Mouse (Mus musculus): ENCODE data around the gene Zscan21. TPM values are rescaled to one million over a fixed set of nuclear protein-coding genes. Genes with fewer than 3 reads are reported as not detected.
A peak's percentile ranks its signal among the peaks of the same experiment; 100 is the strongest.
"Not testable (repeated sequence)": the region's sequence is repeated elsewhere in the genome, so short reads cannot be mapped to it uniquely, and the experiment has no call there.

Zscan21 gene
- polyA plus RNA-seq, 1 experiment from 2014 or later = 102 TPM

DNA sequence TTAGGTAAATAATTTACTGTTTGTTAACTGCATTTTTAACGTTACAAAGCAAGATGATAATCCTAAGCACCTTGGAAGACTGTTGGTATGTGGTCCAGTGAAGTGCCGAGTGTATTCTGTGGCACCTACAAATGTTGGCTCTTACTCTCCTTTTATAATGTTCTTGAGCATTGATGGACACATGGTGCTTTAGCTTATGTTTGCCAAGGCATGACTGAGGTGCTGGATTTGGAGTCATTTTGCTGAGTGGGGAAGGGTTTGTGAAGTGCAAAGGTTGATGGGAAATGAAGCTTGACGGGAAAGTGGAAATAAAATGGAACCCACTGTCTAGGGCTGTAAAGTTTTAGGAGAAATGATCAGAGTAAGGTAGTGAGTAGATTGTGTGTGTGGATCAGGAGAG lies 28.3 kb upstream of the Zscan21 start:
- Histone ChIP-seq H3K9me3 (no peaks in the 10 kb centered on the region), H3K36me3 (peaks cover 20% of the 10 kb centered on the region), H3K4me2 (no peak overlapping the region), H3K4me3 (no peak overlapping the region), H3K27ac (no peak overlapping the region), H3K27me3 (no peaks in the 10 kb centered on the region), H3K4me1 (replicated peaks) (peaks cover 36% of the 10 kb centered on the region), H3K9ac (0 out of 2 replicates have a peak overlapping the region, but pooled peaks have one; percentile 3)
- WGBS = 92% methylated on average over 3 of the region's 3 CpGs
- no peak for ATAC-seq (ENCODE audit: low FRiP score)

- Histone ChIP-seq H3K4me3 (no peak overlapping the region), H3K27ac (no peak overlapping the region), H3K36me3 (peaks cover 28% of the 10 kb centered on the region), H3K4me2 (no peak overlapping the region), H3K27me3 (no peaks in the 10 kb centered on the region), H3K9me3 (no peaks in the 10 kb centered on the region), H3K4me1 (replicated peaks) (peaks cover 36% of the 10 kb centered on the region), H3K9ac (0 out of 2 replicates have a peak overlapping the region, but pooled peaks have one; percentile 3)
- WGBS = 78% methylated on average over 6 of the region's 6 CpGs
- no peak for ATAC-seq (ENCODE audit: low FRiP score)
These were observed 27.6 kb upstream of the Zscan21 start for GRCm38 (mm10) chr5:138089108-138089551.

DNA sequence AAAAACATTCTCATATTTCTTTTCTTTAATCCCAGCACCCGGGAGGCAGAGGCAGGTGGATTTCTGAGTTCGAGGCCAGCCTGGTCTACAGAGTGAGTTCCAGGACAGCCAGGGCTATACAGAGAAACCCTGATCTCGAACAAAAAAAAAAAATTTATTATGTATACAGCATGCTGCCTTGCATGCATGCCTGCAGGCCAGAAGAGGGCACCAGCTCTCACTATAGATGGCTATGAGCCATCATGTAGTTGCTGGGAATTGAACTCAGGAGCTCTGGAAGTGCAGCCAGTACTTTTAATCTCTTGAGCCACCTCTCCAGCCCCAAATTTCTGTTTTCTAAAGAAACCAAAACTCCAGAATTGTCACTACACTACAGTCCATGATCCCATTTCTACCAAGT lies 26.4 kb upstream of the Zscan21 start:
- H3K4me1 ChIP-seq (replicated peaks) = peaks cover 36% of the 10 kb centered on the region
- ATAC-seq (ENCODE audit: low FRiP score) = no peak
- 78% methylated on average over 3 of the region's 3 CpGs for WGBS

DNA sequence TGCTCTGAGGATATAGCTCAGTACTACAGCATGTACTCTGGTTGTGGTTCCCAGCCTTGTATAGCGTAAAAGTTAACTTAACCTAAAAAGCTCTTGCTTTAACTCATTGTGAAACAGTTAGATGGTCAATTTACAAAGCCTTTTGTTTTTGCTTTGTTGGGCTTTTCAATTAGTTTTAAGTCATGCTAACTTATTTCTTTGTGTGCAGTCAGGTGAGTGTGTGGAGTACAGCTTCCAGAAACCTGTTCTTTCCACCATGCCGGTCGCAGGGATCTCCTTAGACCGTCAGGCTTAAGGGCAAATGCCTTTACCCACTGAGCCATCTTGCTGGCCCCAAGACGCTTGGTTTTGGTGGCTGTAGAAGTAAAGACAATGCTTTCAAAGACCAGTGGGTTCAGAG lies 26.0 kb upstream of the Zscan21 start:
- Histone ChIP-seq H3K27me3 (no peaks in the 10 kb centered on the region), H3K4me1 (replicated peaks) (peaks cover 36% of the 10 kb centered on the region), H3K27ac (no peak overlapping the region), H3K36me3 (peaks cover 43% of the 10 kb centered on the region), H3K4me3 (no peak overlapping the region), H3K9me3 (no peaks in the 10 kb centered on the region), H3K9ac (no peak overlapping the region), H3K4me2 (no peak overlapping the region)
- no peak for ATAC-seq (ENCODE audit: low FRiP score)
- WGBS = 89% methylated on average over 5 of the region's 5 CpGs

More for the DNA sequence above, 26.4 kb upstream of the Zscan21 start:
- Histone ChIP-seq H3K27ac (no peak overlapping the region), H3K27me3 (no peaks in the 10 kb centered on the region), H3K9ac (no peak overlapping the region), H3K4me2 (no peak overlapping the region), H3K36me3 (peaks cover 39% of the 10 kb centered on the region), H3K9me3 (no peaks in the 10 kb centered on the region), H3K4me3 (no peak overlapping the region)

DNA sequence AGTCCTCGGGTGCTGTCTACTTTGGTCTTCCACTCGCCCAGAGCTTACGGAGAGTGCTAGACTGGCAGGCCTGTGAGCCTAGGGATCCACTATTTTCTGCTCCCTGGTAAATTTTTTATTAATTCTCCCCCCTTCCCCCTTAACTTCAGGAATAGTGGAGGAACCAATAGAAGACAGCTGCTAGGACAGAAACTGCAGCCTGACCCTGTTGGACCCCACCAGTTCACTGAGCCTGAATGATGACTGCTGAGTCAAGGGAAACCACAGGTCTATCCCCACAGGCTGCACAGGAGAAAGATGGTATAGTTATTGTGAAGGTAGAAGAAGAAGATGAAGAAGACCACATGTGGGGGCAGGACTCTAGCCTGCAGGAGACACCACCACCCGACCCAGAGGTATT lies 23.9 kb upstream of the Zscan21 start:
- no peak for ATAC-seq (ENCODE audit: low FRiP score)
- no peak overlapping the region for H3K4me2 ChIP-seq

GRCm38 (mm10) chr5:138094474-138094873 lies 22.2 kb upstream of the Zscan21 start:
- peaks cover under 1% of the 10 kb centered on the region for H3K4me1 ChIP-seq (replicated peaks)
- H3K4me3 ChIP-seq = no peak overlapping the region
- WGBS = 96% methylated on average over 6 of the region's 6 CpGs
- H3K27me3 ChIP-seq = no peaks in the 10 kb centered on the region
- no peak overlapping the region for H3K4me2 ChIP-seq
- no peak for ATAC-seq (ENCODE audit: low FRiP score)
- H3K36me3 ChIP-seq = peaks cover 67% of the 10 kb centered on the region
- no peak overlapping the region for H3K27ac ChIP-seq
- H3K9me3 ChIP-seq = no peaks in the 10 kb centered on the region
- H3K9ac ChIP-seq = no peak overlapping the region

More for the DNA sequence above, 23.9 kb upstream of the Zscan21 start:
- WGBS = 93% methylated on average over 4 of the region's 4 CpGs
- H3K4me3 ChIP-seq = no peak overlapping the region
- H3K36me3 ChIP-seq = peaks cover 60% of the 10 kb centered on the region
- H3K4me1 ChIP-seq (replicated peaks) = peaks cover 18% of the 10 kb centered on the region
- no peaks in the 10 kb centered on the region for H3K9me3 ChIP-seq
- no peak overlapping the region for H3K27ac ChIP-seq
- H3K27me3 ChIP-seq = no peaks in the 10 kb centered on the region
- H3K9ac ChIP-seq = no peak overlapping the region

DNA sequence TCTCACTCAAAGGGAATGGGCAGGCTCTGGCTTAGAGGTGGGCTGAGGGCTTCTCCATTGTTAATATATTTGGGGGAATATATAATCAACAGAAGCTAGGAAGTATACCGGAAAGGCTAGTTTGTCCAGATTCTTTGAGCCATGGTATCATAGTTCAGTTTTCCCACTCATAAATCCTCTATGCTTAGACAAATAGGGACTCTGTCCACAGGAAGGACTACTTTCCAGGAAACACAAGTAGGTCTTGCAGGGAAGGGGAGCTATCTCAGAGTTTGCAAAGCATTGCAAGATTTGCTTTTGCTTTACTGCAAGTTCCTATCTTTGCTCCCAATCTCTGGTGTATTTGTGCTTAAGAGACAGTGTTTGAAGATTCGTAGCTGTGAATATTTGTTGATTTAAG lies 11.7 kb upstream of the Zscan21 start:
- no peak for ATAC-seq (ENCODE audit: low FRiP score)
- H3K4me1 ChIP-seq (replicated peaks) = no peaks in the 10 kb centered on the region
- no peaks in the 10 kb centered on the region for H3K27me3 ChIP-seq
- H3K27ac ChIP-seq = no peak overlapping the region
- H3K9ac ChIP-seq = no peak overlapping the region
- H3K4me2 ChIP-seq = no peak overlapping the region
- H3K9me3 ChIP-seq = no peaks in the 10 kb centered on the region
- WGBS = 95% methylated on average over 2 of the region's 2 CpGs
- peaks cover 68% of the 10 kb centered on the region for H3K36me3 ChIP-seq
- H3K4me3 ChIP-seq = no peak overlapping the region

DNA sequence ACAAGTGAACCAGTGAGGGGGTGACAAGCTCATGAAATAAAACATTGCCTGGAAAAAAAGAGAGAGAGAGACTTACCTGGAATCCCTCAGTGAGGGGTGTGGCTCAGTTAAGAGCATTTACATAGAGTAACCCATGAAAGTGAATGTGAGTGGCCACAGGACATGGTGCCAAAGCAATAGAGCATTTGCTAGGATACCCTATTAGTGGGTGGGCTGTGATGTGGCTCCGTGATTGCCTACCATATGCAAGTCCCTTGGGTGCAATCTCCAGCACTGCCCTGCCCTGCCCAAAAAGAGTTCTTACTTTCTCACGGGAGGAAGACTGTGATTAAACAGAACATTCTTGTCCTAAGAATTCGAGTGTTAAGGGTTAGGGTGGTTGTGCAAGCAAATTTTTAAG lies 9.6 kb upstream of the Zscan21 start:
- no peaks in the 10 kb centered on the region for H3K4me1 ChIP-seq (replicated peaks)

GRCm38 (mm10) chr5:138109847-138110396 lies 6.8 kb upstream of the Zscan21 start:
- not testable (repeated sequence) for H3K27me3 ChIP-seq; H3K4me1 ChIP-seq (replicated peaks); H3K9ac ChIP-seq; H3K9me3 ChIP-seq; H3K27ac ChIP-seq; H3K4me2 ChIP-seq; H3K4me3 ChIP-seq; ATAC-seq (ENCODE audit: low FRiP score)
- peaks cover 18% of the 10 kb centered on the region for H3K36me3 ChIP-seq
- WGBS = 65% methylated on average over 4 of the region's 4 CpGs

More for the DNA sequence above, 9.6 kb upstream of the Zscan21 start:
- H3K4me3 ChIP-seq = no peak overlapping the region
- H3K36me3 ChIP-seq = peaks cover 46% of the 10 kb centered on the region
- no peaks in the 10 kb centered on the region for H3K27me3 ChIP-seq
- H3K4me2 ChIP-seq = no peak overlapping the region
- WGBS = 64% methylated on average over 3 of the region's 3 CpGs
- H3K9ac ChIP-seq = no peak overlapping the region
- ATAC-seq (ENCODE audit: low FRiP score) = no peak
- H3K27ac ChIP-seq = no peak overlapping the region
- H3K9me3 ChIP-seq = no peaks in the 10 kb centered on the region

- no peaks in the 10 kb centered on the region for H3K9me3 ChIP-seq
- peak overlapping the region; percentile 95 for H3K27ac ChIP-seq
- 9% methylated on average over 16 of the region's 16 CpGs for WGBS
- peak overlapping the region; percentile 70 for H3K4me2 ChIP-seq
- H3K36me3 ChIP-seq = peaks cover 20% of the 10 kb centered on the region
- H3K9ac ChIP-seq = peak overlapping the region; percentile 82
- peaks cover 24% of the 10 kb centered on the region for H3K4me1 ChIP-seq (replicated peaks)
- ATAC-seq (ENCODE audit: low FRiP score) = peak; percentile 47; the same call in 1 of the 2 replicates
- H3K4me3 ChIP-seq = peak overlapping the region; percentile 63
- H3K27me3 ChIP-seq = no peaks in the 10 kb centered on the region
These were observed 704 bp downstream of the Zscan21 start for GRCm38 (mm10) chr5:138117199-138118015.

GRCm38 (mm10) chr5:138118041-138118440 lies 1.3 kb downstream of the Zscan21 start:
- Histone ChIP-seq H3K4me1 (replicated peaks) (peaks cover 24% of the 10 kb centered on the region), H3K4me2 (peak overlapping the region; percentile 70)

DNA sequence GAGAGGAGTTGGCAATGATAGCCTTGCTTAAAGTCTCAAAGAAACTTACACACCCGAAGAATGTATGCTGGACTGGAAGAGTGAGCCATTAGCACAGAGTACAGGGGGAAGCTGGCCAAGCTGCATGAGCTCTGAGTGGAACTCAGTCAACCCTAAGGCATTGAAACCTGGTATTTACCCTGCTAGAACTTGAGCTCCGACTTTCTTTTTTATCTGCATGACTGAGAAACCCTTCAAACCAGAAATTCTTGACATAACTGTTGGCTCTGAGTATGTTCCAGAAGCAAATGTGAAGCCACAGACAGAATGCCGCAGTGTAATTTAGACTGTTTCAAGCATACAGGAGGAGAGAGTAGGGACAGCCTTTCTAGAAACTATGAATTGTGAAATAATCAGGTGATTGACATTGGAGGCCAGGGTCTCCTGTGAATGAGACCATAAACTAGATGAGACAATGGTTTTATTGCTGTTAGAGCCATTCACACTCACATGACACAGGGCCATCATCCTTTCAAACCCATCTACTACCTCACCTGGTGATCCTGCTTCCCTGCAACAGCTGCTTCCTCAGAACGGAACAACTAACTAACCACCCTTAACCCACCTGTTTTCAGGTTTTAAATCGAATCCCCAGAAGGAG lies 15.8 kb downstream of the Zscan21 start:
- Histone ChIP-seq H3K36me3 (peaks cover 83% of the 10 kb centered on the region), H3K27ac (no peak overlapping the region), H3K9ac (no peak overlapping the region), H3K27me3 (no peaks in the 10 kb centered on the region), H3K4me3 (no peak overlapping the region), H3K9me3 (no peaks in the 10 kb centered on the region), H3K4me1 (replicated peaks) (no peaks in the 10 kb centered on the region), H3K4me2 (no peak overlapping the region)
- 95% methylated on average over 5 of the region's 5 CpGs for whole genome bisulfite sequencing
- no peak for ATAC-seq (ENCODE audit: low FRiP score)

More at GRCm38 (mm10) chr5:138118041-138118440, 1.3 kb downstream of the Zscan21 start:
- H3K36me3 ChIP-seq = peaks cover 25% of the 10 kb centered on the region
- H3K9ac ChIP-seq = peak overlapping the region; percentile 82
- no peak for ATAC-seq (ENCODE audit: low FRiP score)
- 82% methylated on average over 3 of the region's 3 CpGs for whole genome bisulfite sequencing
- H3K9me3 ChIP-seq = no peaks in the 10 kb centered on the region
- no peaks in the 10 kb centered on the region for H3K27me3 ChIP-seq
- H3K4me3 ChIP-seq = peak overlapping the region; percentile 63
- H3K27ac ChIP-seq = peak overlapping the region; percentile 95; the same call in 1 of the 2 replicates

Measured in hindbrain, embryonic 13.5 days (tissue).